Mouse (Mus musculus): ENCODE data around the gene Lrsam1. TPM values are rescaled to one million over a fixed set of nuclear protein-coding genes. Genes with fewer than 3 reads are reported as not detected.

Lrsam1 gene
- polyA plus RNA-seq, 1 experiment from 2014 or later, result 16.6 TPM

DNA sequence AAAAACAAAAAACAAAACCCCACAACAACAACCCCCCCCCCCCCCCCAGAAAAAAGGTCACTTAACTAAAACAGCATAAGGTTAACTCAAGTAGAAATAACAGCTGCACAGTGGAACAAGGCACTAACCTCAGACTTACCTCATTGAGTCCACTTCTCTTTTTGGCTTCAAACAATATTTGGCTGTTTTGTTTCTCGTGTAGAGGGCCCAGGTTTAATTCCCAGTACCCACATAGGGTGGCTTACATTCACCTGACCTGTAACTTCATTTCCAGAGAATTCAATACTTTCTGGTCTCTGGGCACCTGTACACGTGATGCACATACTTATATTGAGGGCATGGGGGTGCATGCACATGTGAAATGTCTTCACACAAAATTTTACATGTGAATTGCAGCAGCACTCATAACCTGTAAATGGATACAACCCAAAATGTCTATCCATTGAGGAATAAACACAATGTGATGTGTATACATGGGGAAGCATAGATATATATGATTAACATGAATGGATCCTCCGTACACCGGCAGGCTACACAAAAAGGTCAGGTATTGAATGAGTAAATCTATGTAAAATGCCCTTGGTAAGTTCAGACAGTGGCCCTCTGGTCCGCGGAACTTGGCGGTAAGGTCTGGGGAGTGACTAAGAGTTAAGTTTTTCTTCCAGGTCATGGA is 4.2 kb upstream of the Lrsam1 start:
- no peak overlapping the region; the same call in 1 of the 2 replicates for H3K4me3 ChIP-seq (replicated peaks)
- WGBS, result 14% methylated on average over 7 of the region's 7 CpGs
- H3K4me1 ChIP-seq, result peaks cover 55% of the 10 kb centered on the region
- H3K4me2 ChIP-seq, result peak overlapping the region; percentile 91; the same call in 1 of the 2 replicates
- ATAC-seq (ENCODE audit: low FRiP score), result no peak
- no peaks in the 10 kb centered on the region for H3K27me3 ChIP-seq
- H3K36me3 ChIP-seq (replicated peaks), result peaks cover 26% of the 10 kb centered on the region
- no peaks in the 10 kb centered on the region for H3K9me3 ChIP-seq
- H3K9ac ChIP-seq, result no peak overlapping the region
- H3K27ac ChIP-seq, result no peak overlapping the region

DNA sequence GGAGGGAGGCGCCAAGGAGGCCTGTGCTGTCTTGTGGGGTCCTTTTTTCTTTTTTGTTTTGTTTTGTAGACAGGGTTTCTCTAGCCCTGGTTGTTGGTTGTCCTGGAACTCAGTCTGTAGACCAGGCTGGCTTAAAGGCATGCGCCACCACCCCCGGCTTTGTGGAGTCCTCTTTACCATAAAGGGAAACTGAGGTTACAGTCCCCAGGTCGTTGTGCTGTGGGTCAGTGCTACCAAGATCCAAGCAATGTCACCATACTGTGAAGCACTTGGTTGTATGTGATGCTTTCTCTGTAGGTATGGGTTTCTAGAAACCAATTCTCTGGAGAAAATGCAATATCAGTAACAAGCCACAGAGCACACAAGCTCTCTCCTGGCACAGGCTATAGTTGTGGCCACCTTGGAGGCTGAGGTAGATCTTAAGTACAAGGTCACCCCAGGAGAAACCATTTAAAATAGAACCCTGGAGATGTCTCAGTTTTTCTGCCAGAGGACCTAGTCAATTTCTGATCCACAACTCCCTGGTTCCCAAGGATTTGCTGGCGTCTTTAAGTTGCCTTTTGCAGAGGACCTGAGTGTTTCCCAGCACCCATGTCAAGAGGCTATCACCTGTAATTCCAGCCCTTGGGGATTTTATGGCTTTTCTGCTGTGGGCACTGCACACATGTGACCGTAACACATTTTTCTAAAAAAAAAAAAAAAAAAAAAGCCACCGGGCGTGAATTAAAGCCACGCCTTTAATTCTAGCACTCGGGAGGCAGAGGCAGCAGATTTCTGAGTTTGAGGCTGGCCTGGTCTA is 3.4 kb upstream of the Lrsam1 start:
- Histone ChIP-seq H3K9me3 (no peaks in the 10 kb centered on the region), H3K4me3 (replicated peaks) (no peak overlapping the region), H3K9ac (no peak overlapping the region), H3K4me2 (no peak overlapping the region), H3K27ac (no peak overlapping the region), H3K27me3 (no peaks in the 10 kb centered on the region), H3K4me1 (peaks cover 61% of the 10 kb centered on the region), H3K36me3 (replicated peaks) (peaks cover 26% of the 10 kb centered on the region)
- ATAC-seq (ENCODE audit: low FRiP score), result no peak
- WGBS, result 23% methylated on average over 10 of the region's 10 CpGs

GRCm38 (mm10) chr2:32963981-32964380 is 2.6 kb upstream of the Lrsam1 start:
- 60% methylated on average over 1 of the region's 1 CpGs for WGBS
- peaks cover 26% of the 10 kb centered on the region for H3K36me3 ChIP-seq (replicated peaks)
- no peaks in the 10 kb centered on the region for H3K9me3 ChIP-seq
- no peak overlapping the region for H3K9ac ChIP-seq
- ATAC-seq (ENCODE audit: low FRiP score), result no peak
- H3K4me2 ChIP-seq, result peak overlapping the region; percentile 92
- no peaks in the 10 kb centered on the region for H3K27me3 ChIP-seq
- peak overlapping the region; percentile 64; the same call in 1 of the 2 replicates for H3K4me3 ChIP-seq (replicated peaks)
- no peak overlapping the region for H3K27ac ChIP-seq
- H3K4me1 ChIP-seq, result peaks cover 61% of the 10 kb centered on the region

- WGBS, result 71% methylated on average over 4 of the region's 4 CpGs
- Histone ChIP-seq H3K4me2 (peak overlapping the region; percentile 92), H3K9ac (peak overlapping the region; percentile 93; the same call in 1 of the 2 replicates), H3K9me3 (no peaks in the 10 kb centered on the region), H3K27ac (no peak overlapping the region), H3K36me3 (replicated peaks) (peaks cover 26% of the 10 kb centered on the region), H3K4me3 (replicated peaks) (peak overlapping the region; percentile 64), H3K4me1 (peaks cover 61% of the 10 kb centered on the region), H3K27me3 (no peaks in the 10 kb centered on the region)
- ATAC-seq (ENCODE audit: low FRiP score), result no peak
Observed at GRCm38 (mm10) chr2:32963544-32963943, 2.1 kb upstream of the Lrsam1 start.

GRCm38 (mm10) chr2:32962875-32963220 is 1.4 kb upstream of the Lrsam1 start:
- no peak for ATAC-seq (ENCODE audit: low FRiP score)
- peak overlapping the region; percentile 92 for H3K4me2 ChIP-seq
- H3K27me3 ChIP-seq, result no peaks in the 10 kb centered on the region
- H3K9ac ChIP-seq, result peak overlapping the region; percentile 93
- peaks cover 56% of the 10 kb centered on the region for H3K4me1 ChIP-seq
- H3K36me3 ChIP-seq (replicated peaks), result peaks cover 26% of the 10 kb centered on the region
- WGBS, result 5% methylated on average over 9 of the region's 9 CpGs
- peak overlapping the region; percentile 79; the same call in 1 of the 2 replicates for H3K27ac ChIP-seq
- no peaks in the 10 kb centered on the region for H3K9me3 ChIP-seq
- peak overlapping the region; percentile 64 for H3K4me3 ChIP-seq (replicated peaks)

GRCm38 (mm10) chr2:32962062-32962874 is 854 bp upstream of the Lrsam1 start:
- Histone ChIP-seq H3K9ac (peak overlapping the region; percentile 93), H3K27me3 (no peaks in the 10 kb centered on the region), H3K4me2 (peak overlapping the region; percentile 92), H3K27ac (peak overlapping the region; percentile 79), H3K9me3 (no peaks in the 10 kb centered on the region), H3K4me3 (replicated peaks) (peak overlapping the region; percentile 64), H3K4me1 (peaks cover 50% of the 10 kb centered on the region), H3K36me3 (replicated peaks) (peaks cover 26% of the 10 kb centered on the region)
- ATAC-seq (ENCODE audit: low FRiP score), result no peak
- under 1% methylated on average over 33 of the region's 33 CpGs for WGBS

DNA sequence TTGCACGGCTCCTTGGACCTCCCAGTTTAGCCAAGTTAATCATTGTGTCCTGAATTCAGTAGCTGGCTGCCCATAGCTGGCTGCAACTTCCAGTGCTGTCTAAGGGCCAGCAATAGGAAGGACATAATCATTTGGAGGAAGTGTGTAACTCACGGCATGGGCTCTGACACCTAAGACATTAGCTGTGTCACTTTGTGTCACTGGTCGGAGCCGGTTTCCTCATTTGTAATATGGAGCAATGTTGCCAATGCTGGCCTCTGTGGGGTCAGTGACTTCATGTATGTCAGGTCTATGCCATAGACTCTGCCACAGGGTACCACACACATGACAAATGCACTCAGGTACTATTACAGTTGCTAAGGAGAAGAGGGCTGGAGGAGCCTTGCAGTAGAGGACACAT is 1.1 kb downstream of the Lrsam1 start:
- H3K4me2 ChIP-seq, result peak overlapping the region; percentile 92

GRCm38 (mm10) chr2:32957344-32957743 is 4.1 kb downstream of the Lrsam1 start:
- whole genome bisulfite sequencing, result 59% methylated on average over 8 of the region's 8 CpGs
- Histone ChIP-seq H3K4me1 (peaks cover 14% of the 10 kb centered on the region), H3K4me2 (no peak overlapping the region), H3K27me3 (no peaks in the 10 kb centered on the region), H3K4me3 (replicated peaks) (no peak overlapping the region), H3K9me3 (peaks cover 6% of the 10 kb centered on the region), H3K36me3 (replicated peaks) (peaks cover 36% of the 10 kb centered on the region), H3K27ac (no peak overlapping the region), H3K9ac (no peak overlapping the region)
- no peak for ATAC-seq (ENCODE audit: low FRiP score)

More for the DNA sequence above, 1.1 kb downstream of the Lrsam1 start:
- WGBS, result 94% methylated on average over 4 of the region's 4 CpGs
- Histone ChIP-seq H3K27me3 (no peaks in the 10 kb centered on the region), H3K4me1 (peaks cover 38% of the 10 kb centered on the region), H3K9ac (no peak overlapping the region), H3K27ac (no peak overlapping the region), H3K4me3 (replicated peaks) (peak overlapping the region; percentile 64; the same call in 1 of the 2 replicates), H3K36me3 (replicated peaks) (peaks cover 37% of the 10 kb centered on the region), H3K9me3 (no peaks in the 10 kb centered on the region)
- no peak for ATAC-seq (ENCODE audit: low FRiP score)

DNA sequence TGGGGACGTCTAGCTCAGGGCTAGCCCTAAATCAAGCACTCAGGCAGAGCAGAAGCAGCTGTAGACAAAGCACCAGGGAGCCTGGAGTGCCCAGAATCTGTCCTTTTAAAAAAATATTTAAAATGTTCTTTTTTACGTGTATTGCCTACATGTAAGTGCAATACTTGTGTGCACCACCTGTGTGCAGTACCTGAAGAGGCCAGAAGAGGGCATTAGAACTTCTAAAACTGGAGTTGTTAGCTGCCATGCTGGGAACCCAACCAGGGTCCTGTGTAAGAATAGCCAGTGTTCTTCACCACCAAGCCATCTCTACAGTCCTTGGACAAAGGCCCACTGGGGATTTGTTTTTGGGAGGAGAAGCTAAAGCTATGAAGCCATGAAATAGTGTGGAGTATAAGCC is 6.8 kb downstream of the Lrsam1 start:
- Histone ChIP-seq H3K9ac (no peak overlapping the region), H3K27me3 (no peaks in the 10 kb centered on the region), H3K9me3 (peaks cover 6% of the 10 kb centered on the region), H3K4me3 (replicated peaks) (no peak overlapping the region), H3K36me3 (replicated peaks) (peaks cover 57% of the 10 kb centered on the region), H3K4me1 (no peaks in the 10 kb centered on the region), H3K27ac (no peak overlapping the region), H3K4me2 (no peak overlapping the region)
- ATAC-seq (ENCODE audit: low FRiP score), result no peak
- WGBS, result 90% methylated on average over 2 of the region's 2 CpGs

GRCm38 (mm10) chr2:32947454-32947853 is 14.0 kb downstream of the Lrsam1 start:
- Histone ChIP-seq H3K9ac (no peak overlapping the region), H3K4me1 (no peaks in the 10 kb centered on the region), H3K4me2 (no peak overlapping the region), H3K4me3 (replicated peaks) (no peak overlapping the region), H3K9me3 (no peaks in the 10 kb centered on the region), H3K27ac (no peak overlapping the region), H3K36me3 (replicated peaks) (peaks cover 52% of the 10 kb centered on the region), H3K27me3 (no peaks in the 10 kb centered on the region)
- whole genome bisulfite sequencing, result 96% methylated on average over 11 of the region's 11 CpGs
- ATAC-seq (ENCODE audit: low FRiP score), result no peak

DNA sequence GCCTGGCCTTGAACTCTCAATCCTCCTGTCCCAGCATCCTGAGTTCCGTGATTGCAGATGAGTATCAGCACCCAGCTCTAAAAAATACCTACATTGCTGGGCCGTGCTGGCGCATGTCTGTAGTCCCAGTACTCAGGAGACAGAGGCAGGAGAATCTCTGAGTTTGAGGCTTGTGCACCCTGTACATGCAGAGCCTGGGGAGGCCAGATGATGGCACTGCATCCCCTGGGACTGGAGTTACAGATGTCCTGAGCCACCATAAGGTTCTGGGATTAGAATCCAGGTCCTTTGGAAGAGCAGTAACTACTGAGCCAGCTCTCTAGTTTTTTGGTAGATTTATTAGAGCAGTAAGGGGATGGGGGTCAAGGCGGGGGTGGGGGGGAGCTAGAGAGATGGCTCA is 20.9 kb downstream of the Lrsam1 start:
- Histone ChIP-seq H3K4me2 (no peak overlapping the region), H3K4me1 (no peaks in the 10 kb centered on the region), H3K9ac (no peak overlapping the region), H3K36me3 (replicated peaks) (peaks cover 58% of the 10 kb centered on the region), H3K9me3 (no peaks in the 10 kb centered on the region), H3K4me3 (replicated peaks) (no peak overlapping the region), H3K27me3 (no peaks in the 10 kb centered on the region), H3K27ac (no peak overlapping the region)
- WGBS, result 95% methylated on average over 4 of the region's 4 CpGs
- no peak for ATAC-seq (ENCODE audit: low FRiP score)

DNA sequence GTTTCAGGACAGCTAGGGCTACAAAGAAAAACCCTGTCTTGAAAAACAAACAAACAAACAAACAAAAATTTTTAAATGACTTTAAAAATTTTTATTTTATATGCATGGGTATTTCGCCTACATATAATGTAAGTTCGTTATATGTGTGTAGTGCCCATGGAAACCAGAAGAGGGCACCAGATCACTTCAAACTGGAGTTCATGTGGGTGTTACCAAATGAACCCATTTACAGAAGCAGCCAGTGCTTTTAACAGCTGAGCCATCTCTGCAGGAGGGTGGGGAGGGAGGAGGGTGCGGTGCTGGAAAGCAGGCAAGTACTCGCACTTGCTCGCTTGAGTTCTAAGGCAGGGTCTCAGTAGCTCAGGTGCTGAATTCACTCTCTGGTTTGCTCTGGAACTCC is 22.0 kb downstream of the Lrsam1 start:
- no peak overlapping the region for H3K9ac ChIP-seq
- H3K4me2 ChIP-seq, result no peak overlapping the region
- peaks cover 58% of the 10 kb centered on the region for H3K36me3 ChIP-seq (replicated peaks)
- no peak for ATAC-seq (ENCODE audit: low FRiP score)
- H3K4me3 ChIP-seq (replicated peaks), result no peak overlapping the region
- H3K4me1 ChIP-seq, result no peaks in the 10 kb centered on the region
- no peaks in the 10 kb centered on the region for H3K27me3 ChIP-seq
- H3K27ac ChIP-seq, result no peak overlapping the region
- H3K9me3 ChIP-seq, result no peaks in the 10 kb centered on the region
- 69% methylated on average over 5 of the region's 5 CpGs for WGBS

Measured in forebrain, embryonic 12.5 days (tissue).